Mouse (Mus musculus): ENCODE measurements around the gene Jag2. TPM values are rescaled to one million over a fixed set of nuclear protein-coding genes. Genes with fewer than 3 reads are reported as not detected.

The Jag2 gene
- 0.69 and 1.1 TPM in 2 replicates for polyA plus RNA-seq (2012; ENCODE audit: low replicate concordance)

DNA sequence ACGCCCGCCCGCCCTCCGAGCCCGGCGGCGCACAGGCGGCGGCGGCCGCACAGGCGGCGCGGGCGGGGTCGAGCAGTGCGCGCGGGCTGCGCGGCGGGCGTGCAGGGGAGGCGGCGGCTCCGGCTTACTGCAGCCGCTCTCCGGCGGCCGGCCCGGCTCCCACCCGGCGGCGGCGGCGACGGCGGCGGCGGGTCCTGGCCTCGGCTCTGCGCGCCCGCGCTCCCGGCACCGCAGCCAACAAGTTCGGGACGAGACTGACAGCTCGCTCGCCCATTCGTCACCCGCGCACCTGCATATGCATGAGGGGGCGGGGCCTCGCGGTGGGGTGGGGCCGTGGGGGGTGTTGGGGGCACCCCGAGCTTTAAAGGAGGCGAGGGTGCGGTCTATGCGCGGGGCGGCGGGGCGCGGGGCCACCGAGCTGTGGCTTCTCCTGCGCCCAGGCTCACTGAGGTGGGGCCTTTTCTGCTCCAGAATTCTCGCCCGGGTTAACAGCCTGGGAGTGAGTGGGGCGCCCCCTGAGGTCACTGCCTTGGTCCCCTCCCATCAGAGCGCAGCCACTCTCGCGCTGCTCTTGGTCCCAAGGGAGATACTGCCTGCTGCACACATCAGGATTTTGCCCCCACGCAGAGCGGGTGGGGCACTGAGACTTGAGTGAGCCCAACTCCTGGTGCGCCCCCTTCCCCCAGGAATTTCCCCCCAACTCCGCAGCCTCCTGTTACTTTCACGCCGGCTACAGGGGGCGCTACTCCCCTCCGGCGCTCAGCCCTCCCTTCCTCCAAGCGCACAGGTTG, at the start of gene Jag2:
Gene Jag2, minus strand, starts transcription at position 215 of the 791 bp plus-strand sequence.

DNA sequence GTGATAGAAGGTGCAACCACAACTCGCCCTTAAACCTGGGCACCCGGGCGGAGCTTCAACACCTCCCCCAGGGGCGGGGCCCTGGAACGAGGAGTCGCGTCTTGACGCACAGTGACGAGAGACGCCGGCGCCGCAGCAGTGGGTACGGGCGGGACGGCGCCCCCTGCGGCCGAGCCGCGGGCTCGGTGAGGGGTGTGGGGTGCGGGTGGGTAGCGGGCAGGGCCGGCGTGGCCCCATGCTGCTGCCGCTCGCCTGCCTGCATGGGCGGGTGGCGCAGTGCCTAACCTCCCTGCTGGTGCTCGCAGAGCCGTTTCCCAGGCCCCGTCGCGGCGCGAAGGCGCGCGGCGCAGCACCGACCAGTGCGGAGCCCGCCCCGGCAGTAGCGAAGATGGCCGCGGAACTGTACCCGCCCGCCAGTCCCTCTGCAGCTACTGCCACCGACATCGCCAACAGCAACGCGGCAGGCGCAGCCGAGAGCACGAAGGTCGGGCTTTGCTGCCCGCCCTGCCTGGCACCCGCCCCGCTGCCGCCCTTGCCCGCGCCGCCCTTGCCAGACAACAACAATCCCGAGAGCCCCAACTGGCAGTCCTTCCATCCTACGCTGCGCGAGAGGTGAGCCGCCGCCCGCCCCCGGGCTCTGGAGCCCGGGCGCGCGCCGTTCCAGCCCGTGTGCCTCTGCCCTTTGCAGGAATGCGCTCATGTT, 46.9 kb upstream of the Jag2 start, which contains the start of gene Btbd6:
Gene Btbd6, plus strand, starts transcription at position 112 of the 703 bp plus-strand sequence.

DNA sequence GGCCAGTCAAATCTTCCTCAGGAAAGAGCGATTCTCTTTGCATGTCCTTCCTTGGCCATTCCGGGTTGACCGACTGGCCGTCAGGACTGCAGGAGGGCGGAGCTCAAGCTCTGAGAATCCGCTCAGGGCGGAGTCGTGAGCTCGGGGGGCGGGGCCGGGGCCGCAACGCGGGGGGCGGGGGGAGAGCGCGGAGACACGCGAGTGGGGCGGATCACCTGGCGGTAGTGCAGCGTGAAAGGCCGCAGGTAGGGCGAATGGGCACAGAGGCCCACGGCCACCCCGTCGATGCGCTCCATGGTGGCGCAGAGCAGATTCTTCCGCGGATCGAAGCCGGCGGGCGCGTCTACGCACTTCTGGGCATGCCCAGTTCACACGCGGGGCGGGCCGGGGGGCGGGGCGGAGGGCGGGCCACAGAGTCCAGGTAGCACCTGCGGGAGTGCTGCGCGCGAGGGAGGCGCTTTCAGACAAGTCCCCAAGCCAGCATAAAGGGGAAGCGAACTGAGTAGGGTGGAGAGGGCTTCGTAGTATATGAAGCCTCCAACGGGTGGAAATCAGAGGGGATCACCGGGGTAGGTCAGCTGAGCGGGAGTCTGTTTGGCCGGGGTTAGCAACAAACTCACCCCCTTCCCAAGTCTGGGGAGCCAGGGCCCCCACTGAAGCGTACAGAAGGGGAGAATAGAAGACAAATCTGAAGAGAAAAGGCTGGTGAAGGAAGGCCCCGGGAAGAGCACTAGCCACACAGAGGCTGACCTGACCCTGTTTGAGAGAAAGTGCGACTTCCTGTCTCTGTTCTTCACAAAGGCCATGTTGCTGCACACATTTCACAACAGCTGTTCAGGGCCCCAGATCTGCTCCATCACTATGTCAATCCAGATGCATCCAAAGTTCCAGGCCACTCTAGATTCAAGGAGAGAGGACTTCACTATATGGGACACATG, 12.5 kb upstream of the Jag2 start, which contains the start of gene Nudt14:
Gene Nudt14, minus strand, starts transcription at position 349 of the 938 bp plus-strand sequence.

DNA sequence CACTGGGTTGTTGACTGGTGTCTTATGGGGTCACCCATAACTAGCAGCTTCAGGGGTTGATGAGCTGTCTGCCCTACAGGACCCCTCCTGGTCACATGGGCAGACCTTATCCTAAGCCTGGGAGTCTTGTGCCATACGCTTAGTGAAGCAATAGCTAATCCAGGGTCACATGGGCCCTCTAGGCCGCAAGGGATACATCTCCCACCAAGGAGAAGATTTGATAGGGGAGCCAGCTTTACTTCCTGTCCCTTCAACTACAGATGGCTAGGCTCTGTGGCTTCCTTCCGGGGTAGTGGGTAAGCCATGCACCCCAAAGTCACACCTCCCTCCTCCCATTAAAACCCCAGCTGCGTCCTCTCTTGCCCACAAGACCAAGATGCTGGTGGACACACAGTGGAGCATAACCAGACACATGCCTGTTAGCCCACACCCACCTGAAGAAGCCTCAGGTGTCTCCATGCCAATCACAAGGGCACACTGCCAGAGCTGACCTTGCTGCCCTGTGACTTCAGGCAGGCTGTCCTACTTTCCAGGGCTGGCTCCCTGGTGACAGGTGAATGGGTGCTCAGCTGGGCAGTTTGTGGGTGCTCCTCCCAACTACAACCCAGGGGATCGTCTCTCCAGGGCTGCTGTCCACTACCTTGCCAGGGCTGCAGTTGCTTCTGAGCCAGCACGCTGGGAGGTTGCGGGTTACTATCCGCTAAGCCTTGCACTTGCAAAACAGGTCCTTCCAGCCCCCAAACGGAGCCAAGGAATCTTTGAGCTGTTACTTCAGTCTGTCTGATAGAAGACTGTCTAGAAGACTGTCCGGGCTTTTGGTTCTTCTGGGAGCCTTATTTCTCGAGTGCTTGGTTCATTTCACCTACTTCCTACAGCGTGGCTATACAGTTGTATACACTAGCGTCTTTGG, 61.1 kb downstream of the Jag2 start, which contains the start of gene Gpr132:
Gene Gpr132, minus strand, starts transcription at position 51 of the 910 bp plus-strand sequence.

Other genes starting within 250 kb of the Jag2 start
- gene Cep170b, start 209.3 kb downstream of the Jag2 start, polyA plus RNA-seq (2012; ENCODE audit: low replicate concordance) = 2.1 and 4.2 TPM in 2 replicates
- gene Pld4, start 169.1 kb downstream of the Jag2 start, polyA plus RNA-seq (2012; ENCODE audit: low replicate concordance) = 37.1 and 44.0 TPM in 2 replicates
- gene Ahnak2, start 127.1 kb downstream of the Jag2 start, polyA plus RNA-seq (2012; ENCODE audit: low replicate concordance) = 0.32 and 0.47 TPM in 2 replicates
- gene Clba1, start 120.8 kb downstream of the Jag2 start, polyA plus RNA-seq (2012; ENCODE audit: low replicate concordance) = 0.57 and 1.5 TPM in 2 replicates
- 11.9 and 32.7 TPM in 2 replicates for gene Cdca4, start 100.4 kb downstream of the Jag2 start, polyA plus RNA-seq (2012; ENCODE audit: low replicate concordance)
- gene Gpr132, start 61.5 kb downstream of the Jag2 start, polyA plus RNA-seq (2012; ENCODE audit: low replicate concordance) = 1.8 and 1.9 TPM in 2 replicates
- 2.9 and 5.3 TPM in 2 replicates for gene Nudt14, start 12.3 kb upstream of the Jag2 start, polyA plus RNA-seq (2012; ENCODE audit: low replicate concordance)
- gene Btbd6, start 46.7 kb upstream of the Jag2 start, polyA plus RNA-seq (2012; ENCODE audit: low replicate concordance) = 48.7 and 111 TPM in 2 replicates
- gene Brf1, start 70.9 kb upstream of the Jag2 start, polyA plus RNA-seq (2012; ENCODE audit: low replicate concordance) = 27.5 and 38.0 TPM in 2 replicates
- 19.1 and 21.8 TPM in 2 replicates for gene Pacs2, start 84.7 kb upstream of the Jag2 start, polyA plus RNA-seq (2012; ENCODE audit: low replicate concordance)
- 0.52 TPM in 1 of 2 replicates, not detected in the other for gene Tex22, start 144.7 kb upstream of the Jag2 start, polyA plus RNA-seq (2012; ENCODE audit: low replicate concordance)
- gene Mta1, start 168.5 kb upstream of the Jag2 start, polyA plus RNA-seq (2012; ENCODE audit: low replicate concordance) = 201 and 241 TPM in 2 replicates
- gene Crip2, start 210.5 kb upstream of the Jag2 start, polyA plus RNA-seq (2012; ENCODE audit: low replicate concordance) = 323 and 454 TPM in 2 replicates
- gene Crip1, start 216.5 kb upstream of the Jag2 start, polyA plus RNA-seq (2012; ENCODE audit: low replicate concordance) = 52.7 and 79.4 TPM in 2 replicates
- 22.7 and 39.4 TPM in 2 replicates for gene Tedc1, start 226.6 kb upstream of the Jag2 start, polyA plus RNA-seq (2012; ENCODE audit: low replicate concordance)

All from leukemia stem cell, adult 10-12 weeks (primary cell).